Mouse (Mus musculus) G1E (cell line): ENCODE results near the gene Ermap. TPM values are rescaled to one million over a fixed set of nuclear protein-coding genes. Genes with fewer than 3 reads are reported as not detected.

Source experiments
- ATAC-seq: 2 replicates; pipeline ENCODE4 v1.8.0; 2016; ENCODE audit warnings: mild to moderate bottlenecking; ENCODE audit not compliant: insufficient number of reproducible peaks, poor library complexity, low FRiP score, severe bottlenecking; ENCODE audit errors: extremely low read depth
- DNase-seq: peaks from one replicate; pipeline ENCODE4 v3.0.0; 2012; ENCODE audit warnings: low spot score
- H3K27me3 ChIP-seq: 2 replicates; pipeline ENCODE4 v1.6.1; 2012; ENCODE audit warnings: mild to moderate bottlenecking, low read length, inconsistent platforms; ENCODE audit not compliant: insufficient read depth
- H3K36me3 ChIP-seq: replicated peaks from 2 replicates; pipeline ENCODE3; 2012; ENCODE audit warnings: mild to moderate bottlenecking, inconsistent platforms
- H3K4me1 ChIP-seq: 2 replicates; pipeline ENCODE4 v1.6.1; 2012; ENCODE audit warnings: low read depth, low read length, inconsistent platforms, mixed read lengths; ENCODE audit not compliant: insufficient read depth
- H3K4me3 ChIP-seq: 2 replicates; pipeline ENCODE4 v1.5.1; 2012; ENCODE audit warnings: low read depth, mild to moderate bottlenecking, inconsistent platforms, low read length, moderate library complexity, mixed read lengths
- H3K9me3 ChIP-seq: replicated peaks from 2 replicates; pipeline ENCODE4 v1.6.1; 2012; ENCODE audit warnings: inconsistent platforms
- CTCF ChIP-seq: IDR thresholded peaks from 2 replicates; pipeline ENCODE4 v1.5.1; 2012; ENCODE audit warnings: low read depth, low read length, inconsistent platforms, mixed read lengths
- GATA1 ChIP-seq: IDR thresholded peaks from 2 replicates; pipeline ENCODE4 v1.6.1; 2012; ENCODE audit warnings: borderline replicate concordance, low read length, inconsistent platforms, mixed read lengths
- GATA2 ChIP-seq: IDR thresholded peaks from 2 replicates; pipeline ENCODE4 v1.6.1; 2012; ENCODE audit warnings: low read depth, low read length, inconsistent platforms, borderline replicate concordance
- POLR2AphosphoS5 ChIP-seq: IDR thresholded peaks from 2 replicates; pipeline ENCODE4 v1.6.1; 2012; ENCODE audit warnings: low read depth, low read length, inconsistent platforms; ENCODE audit not compliant: insufficient replicate concordance
- TAL1 ChIP-seq: conservative IDR thresholded peaks from 2 replicates; pipeline ENCODE4 v1.6.1; 2012; ENCODE audit warnings: low read depth, low read length, inconsistent platforms, mixed read lengths
- polyA plus RNA-seq: library from polyadenylated mRNA; stranded (reverse); fragments of >175 nt; gene quantifications from 2 replicates; pipeline ENCODE4 v1.2.3, GENCODE M21; 2012
- total RNA-seq, 2 experiments: library from RNA; stranded (forward) in 1 of 2; stranded (reverse) in 1 of 2; fragments of 200-1000 nt in 1 of 2; fragments of >200 nt in 1 of 2; fragmentation: Nextera tagmentation in 1 of 2; gene quantifications; 2 replicates each; pipeline ENCODE4 v1.2.3; 2014 to 2017

The Ermap gene
- total and polyA plus RNA-seq, 3 experiments = 62.9 to 348 (median 96.0) TPM

- H3K36me3 ChIP-seq = peaks cover 100% of the 10 kb centered on the region
- peaks cover 86% of the 10 kb centered on the region for H3K4me1 ChIP-seq
- H3K27me3 ChIP-seq = no peaks in the 10 kb centered on the region
- DNase-seq = no peak
- no peaks in the 10 kb centered on the region for H3K9me3 ChIP-seq
- no peak for ATAC-seq
- H3K4me3 ChIP-seq = no peak overlapping the region; the same call in 1 of the 2 replicates
- TF ChIP-seq GATA1 (no peak), POLR2AphosphoS5 (no peak), TAL1 (no peak), GATA2 (no peak), CTCF (no peak)
These were observed 64.1 kb downstream of the Ermap start for GRCm38 (mm10) chr4:119125577-119126270.

Other genes with a start within 250 kb of the Ermap start
- not detected in 2 replicates for gene Lao1, start 228.4 kb downstream of the Ermap start, total RNA-seq (2014; fragmentation: Nextera tagmentation)
- 0.06 TPM in 1 of 2 replicates, not detected in the other for gene Lao1, start 228.4 kb downstream of the Ermap start, total RNA-seq (2017)
- not detected in 2 replicates for gene Lao1, start 228.4 kb downstream of the Ermap start, polyA plus RNA-seq
- gene Slc2a1, start 81.3 kb downstream of the Ermap start, total RNA-seq (2014; fragmentation: Nextera tagmentation) = 142 and 165 TPM in 2 replicates
- 173 and 176 TPM in 2 replicates for gene Slc2a1, start 81.3 kb downstream of the Ermap start, total RNA-seq (2017)
- gene Slc2a1, start 81.3 kb downstream of the Ermap start, polyA plus RNA-seq = 68.8 and 85.2 TPM in 2 replicates
- 29.7 and 50.3 TPM in 2 replicates for gene Zfp691, start 15.8 kb downstream of the Ermap start, total RNA-seq (2014; fragmentation: Nextera tagmentation)
- 6.7 and 7.7 TPM in 2 replicates for gene Zfp691, start 15.8 kb downstream of the Ermap start, total RNA-seq (2017)
- 14.4 and 17.2 TPM in 2 replicates for gene Zfp691, start 15.8 kb downstream of the Ermap start, polyA plus RNA-seq
- 47.3 and 63.2 TPM in 2 replicates for gene Svbp, start 5.3 kb upstream of the Ermap start, total RNA-seq (2014; fragmentation: Nextera tagmentation)
- 119 and 190 TPM in 2 replicates for gene Svbp, start 5.3 kb upstream of the Ermap start, total RNA-seq (2017)
- 515 and 560 TPM in 2 replicates for gene Svbp, start 5.3 kb upstream of the Ermap start, polyA plus RNA-seq
- not detected in 2 replicates for gene Tmem269, start 28.2 kb upstream of the Ermap start, total RNA-seq (2014; fragmentation: Nextera tagmentation)
- gene Tmem269, start 28.2 kb upstream of the Ermap start, total RNA-seq (2017) = not detected in 2 replicates
- not detected in 2 replicates for gene Tmem269, start 28.2 kb upstream of the Ermap start, polyA plus RNA-seq
- 16.2 and 25.9 TPM in 2 replicates for gene AU022252, start 42.7 kb upstream of the Ermap start, total RNA-seq (2014; fragmentation: Nextera tagmentation)
- 13.8 and 14.0 TPM in 2 replicates for gene AU022252, start 42.7 kb upstream of the Ermap start, total RNA-seq (2017)
- 10.1 and 15.2 TPM in 2 replicates for gene AU022252, start 42.7 kb upstream of the Ermap start, polyA plus RNA-seq
- gene P3h1, start 42.9 kb upstream of the Ermap start, total RNA-seq (2014; fragmentation: Nextera tagmentation) = 9.3 and 14.1 TPM in 2 replicates
- 4.6 and 6.0 TPM in 2 replicates for gene P3h1, start 42.9 kb upstream of the Ermap start, total RNA-seq (2017)
- 5.9 and 6.6 TPM in 2 replicates for gene P3h1, start 42.9 kb upstream of the Ermap start, polyA plus RNA-seq
- gene Cldn19, start 65.4 kb upstream of the Ermap start, total RNA-seq (2014; fragmentation: Nextera tagmentation) = not detected in 2 replicates
- gene Cldn19, start 65.4 kb upstream of the Ermap start, total RNA-seq (2017) = 0.12 and 0.16 TPM in 2 replicates
- gene Cldn19, start 65.4 kb upstream of the Ermap start, polyA plus RNA-seq = not detected in 2 replicates
- gene Ybx1, start 104.6 kb upstream of the Ermap start, total RNA-seq (2014; fragmentation: Nextera tagmentation) = 2,303 and 2,320 TPM in 2 replicates
- gene Ybx1, start 104.6 kb upstream of the Ermap start, total RNA-seq (2017) = 1,199 and 1,332 TPM in 2 replicates
- gene Ybx1, start 104.6 kb upstream of the Ermap start, polyA plus RNA-seq = 2,579 and 3,487 TPM in 2 replicates
- 58.8 and 76.0 TPM in 2 replicates for gene Ppih, start 130.5 kb upstream of the Ermap start, total RNA-seq (2014; fragmentation: Nextera tagmentation)
- gene Ppih, start 130.5 kb upstream of the Ermap start, total RNA-seq (2017) = 171 and 181 TPM in 2 replicates
- 2.5 and 4.5 TPM in 2 replicates for gene Ppih, start 130.5 kb upstream of the Ermap start, polyA plus RNA-seq
- not detected in 2 replicates for gene Ccdc30, start 225.5 kb upstream of the Ermap start, total RNA-seq (2014; fragmentation: Nextera tagmentation)
- 0.17 and 0.60 TPM in 2 replicates for gene Ccdc30, start 225.5 kb upstream of the Ermap start, total RNA-seq (2017)
- gene Ccdc30, start 225.5 kb upstream of the Ermap start, polyA plus RNA-seq = not detected in 2 replicates
- gene Ppcs, start 232.4 kb upstream of the Ermap start, total RNA-seq (2014; fragmentation: Nextera tagmentation) = 4.7 and 12.6 TPM in 2 replicates
- 24.6 and 29.0 TPM in 2 replicates for gene Ppcs, start 232.4 kb upstream of the Ermap start, total RNA-seq (2017)
- 12.2 and 14.4 TPM in 2 replicates for gene Ppcs, start 232.4 kb upstream of the Ermap start, polyA plus RNA-seq
- gene Zmynd12, start 232.8 kb upstream of the Ermap start, total RNA-seq (2014; fragmentation: Nextera tagmentation) = 1.4 TPM in 1 of 2 replicates, not detected in the other
- gene Zmynd12, start 232.8 kb upstream of the Ermap start, total RNA-seq (2017) = not detected in 2 replicates
- gene Zmynd12, start 232.8 kb upstream of the Ermap start, polyA plus RNA-seq = 0.10 and 0.18 TPM in 2 replicates